9 mouse cellular contexts compared by ENCODE assay signal in genomic region chr2:126635939-126636823, GRCm38 (mm10). TPM values are rescaled to one million over a fixed set of nuclear protein-coding genes. Genes with fewer than 3 reads are reported as not detected.
DNase-seq lines count a peak whose midpoint lies in the region; ATAC-seq lines count a peak whose summit lies in the region.
"Had no signal": no experiment of that assay in that cellular context is flagged by ENCODE, and none has a peak within 500 bp of the region (broad histone marks: within the 10 kb centered on the region; RNA-seq: fewer than 3 reads in every experiment).

No protein-coding gene starts in this region.

- 70% methylated on average over 12 of the region's 12 CpGs for WGBS in kidney, embryonic 15.5 days

- 0 out of 2 replicates have a peak, but pooled peaks have one; percentile 58 for ATAC-seq in kidney, embryonic 15.5 days (replicated peaks; ENCODE audit: low FRiP score)
- peak; percentile 92 for ATAC-seq in megakaryocyte progenitor cell, adult 5-6 weeks (replicated peaks; ENCODE audit: poor library complexity)

- peaks cover 61% of the 10 kb centered on the region for H3K36me3 ChIP-seq in kidney, embryonic 15.5 days

- no peak overlapping the region for H3K4me3 ChIP-seq in kidney, embryonic 15.5 days (replicated peaks)
- H3K4me3 ChIP-seq: hindbrain, embryonic 15.5 days had no signal

- H3K4me2 ChIP-seq in kidney, embryonic 15.5 days: no peak overlapping the region
- H3K4me2 ChIP-seq: hindbrain, embryonic 15.5 days had no signal

- H3K27ac ChIP-seq in kidney, embryonic 15.5 days: peak overlapping the region; percentile 32; the same call in 1 of the 2 replicates
- H3K27ac ChIP-seq: hindbrain, embryonic 15.5 days had no signal

- no peaks in the 10 kb centered on the region for H3K9me3 ChIP-seq in kidney, embryonic 15.5 days (replicated peaks)
- H3K9me3 ChIP-seq: hindbrain, embryonic 15.5 days had no signal

- peak; percentile 6 for DNase-seq in gastrocnemius, adult 18-20 months (ENCODE audit: low spot score)
- DNase-seq in gastrocnemius, postnatal 10 days: no peak
- peak; percentile 32 for DNase-seq in c-Kit-positive CD71-positive TER-119-negative erythroid progenitor cells, embryonic 14.5 days (ENCODE audit: low read depth)
- no peak for DNase-seq in neural tube, embryonic 10.5 days (ENCODE audit: extremely low spot score, low spot score)
- DNase-seq in gastrocnemius, postnatal 36 days: no peak
- DNase-seq in urinary bladder, postnatal 14 days (ENCODE audit: low spot score): no peak

- H3K27me3 ChIP-seq in kidney, embryonic 15.5 days: no peaks in the 10 kb centered on the region
- H3K27me3 ChIP-seq: hindbrain, embryonic 15.5 days had no signal

- intact Hi-C loops in gastrocnemius, postnatal 36 days (cut with DNase I): no loop called here

- H3K9ac ChIP-seq in kidney, embryonic 15.5 days: no peak overlapping the region
- H3K9ac ChIP-seq: hindbrain, embryonic 15.5 days had no signal

- peaks cover 9% of the 10 kb centered on the region; the same call in 1 of the 2 replicates for H3K4me1 ChIP-seq in kidney, embryonic 15.5 days
- H3K4me1 ChIP-seq: hindbrain, embryonic 15.5 days had no signal

RNA-seq across cellular contexts. Expression of gene Hdc, which starts 17.1 kb away (rescaled TPM):
- under 1 TPM; 0.68 to 0.69 TPM for total RNA-seq in gastrocnemius, adult 18-20 months (2021)
- 1 to 10 TPM in 1 of 2 experiments, under 1 TPM in 1; 0.85 to 1.5 TPM for total RNA-seq in gastrocnemius, postnatal 10 days (2021)
- polyA plus RNA-seq in kidney, embryonic 15.5 days (2015; fragmentation: Nextera tagmentation; extraction: Ambion mirVana): 85.0 and 102 TPM in 2 replicates
- 51.3 and 54.1 TPM in 2 replicates for total RNA-seq in megakaryocyte progenitor cell, adult 5-6 weeks (2015)
- 90.2 and 102 TPM in 2 replicates for total RNA-seq in megakaryocyte progenitor cell, adult 5-6 weeks (2017)
- total RNA-seq in gastrocnemius, postnatal 36 days (2021): 1 to 10 TPM in 1 of 2 experiments, under 1 TPM in 1; 0.44 to 1.4 TPM

RNA-seq across cellular contexts. Expression of gene Gabpb1, which starts 40.0 kb away (rescaled TPM):
- total RNA-seq in gastrocnemius, adult 18-20 months (2021): 1 to 10 TPM; 5.6 to 6.0 TPM
- 10 to 100 TPM; 12.7 to 16.6 TPM for total RNA-seq in gastrocnemius, postnatal 10 days (2021)
- 54.4 and 57.2 TPM in 2 replicates for polyA plus RNA-seq in kidney, embryonic 15.5 days (2015; fragmentation: Nextera tagmentation; extraction: Ambion mirVana)
- 47.8 and 57.2 TPM in 2 replicates for total RNA-seq in megakaryocyte progenitor cell, adult 5-6 weeks (2015)
- total RNA-seq in megakaryocyte progenitor cell, adult 5-6 weeks (2017): 26.8 and 40.8 TPM in 2 replicates
- total RNA-seq in gastrocnemius, postnatal 36 days (2021): 1 to 10 TPM; 5.8 to 6.4 TPM

Comparison
In these comparisons a context has a peak if more than half of its experiments do, and no peak if none do; other contexts are left out.
1. DNase-seq: peak in gastrocnemius, adult 18-20 months (single experiment) and c-Kit-positive CD71-positive TER-119-negative erythroid progenitor cells, embryonic 14.5 days (single experiment); none in gastrocnemius, postnatal 10 days (single experiment), neural tube, embryonic 10.5 days (single experiment), gastrocnemius, postnatal 36 days (0 of 2) and urinary bladder, postnatal 14 days (single experiment).
2. RNA of gene Hdc, which starts 17.1 kb away (total RNA-seq): 51.3 to 102 TPM in megakaryocyte progenitor cell, adult 5-6 weeks; 0.85 to 1.5 TPM in gastrocnemius, postnatal 10 days, 0.44 to 1.4 TPM in gastrocnemius, postnatal 36 days and 0.68 to 0.69 TPM in gastrocnemius, adult 18-20 months; every median in the first group is over 10 times any median in the second.